Mouse (Mus musculus) liver, postnatal 0 days (tissue): ENCODE data around the gene Ost4. TPM values are rescaled to one million over a fixed set of nuclear protein-coding genes. Genes with fewer than 3 reads are reported as not detected.
A peak's percentile ranks its signal among the peaks of the same experiment; 100 is the strongest.

Experiments used
- ATAC-seq: fragments of 200-750 bp; cut with Nextera tagmentation; 2 replicates; pipeline ENCODE4 v1.8.0; 2017; ENCODE audit warnings: mild to moderate bottlenecking, moderate library complexity
- DNase-seq: peaks from one replicate; pipeline ENCODE4 v3.0.0-alpha.2; 2016
- H3K27ac ChIP-seq: fragments of 300-500 bp; sonication (generic); 2 replicates; pipeline ENCODE4 v1.5.1; 2014; ENCODE audit warnings: antibody characterized with exemption, moderate library complexity, mild to moderate bottlenecking, low read depth
- H3K27me3 ChIP-seq: fragments of 300-500 bp; sonication (generic); 2 replicates; pipeline ENCODE4 v1.6.1; 2014; ENCODE audit warnings: low read length, control low read depth, mixed read lengths; ENCODE audit not compliant: insufficient read depth
- H3K36me3 ChIP-seq: fragments of 300-500 bp; sonication (generic); replicated peaks from 2 replicates; pipeline ENCODE4 v1.6.1; 2014; ENCODE audit warnings: mild to moderate bottlenecking, control low read depth, low read length, moderate library complexity, mixed read lengths; ENCODE audit not compliant: insufficient read depth
- H3K4me1 ChIP-seq: fragments of 300-500 bp; sonication (generic); 2 replicates; pipeline ENCODE4 v1.6.1; 2014; ENCODE audit warnings: antibody characterized with exemption, mild to moderate bottlenecking, control low read depth; ENCODE audit not compliant: insufficient read depth
- H3K4me2 ChIP-seq: fragments of 300-500 bp; sonication (generic); 2 replicates; pipeline ENCODE4 v1.6.1; 2014; ENCODE audit warnings: low read depth, mild to moderate bottlenecking, low read length, moderate library complexity, mixed read lengths
- H3K4me3 ChIP-seq: fragments of 300-500 bp; sonication (generic); 2 replicates; pipeline ENCODE4 v1.5.1; 2014; ENCODE audit warnings: low read depth, low read length
- H3K9ac ChIP-seq: fragments of 300-500 bp; sonication (generic); replicated peaks from 2 replicates; pipeline ENCODE4 v1.6.1; 2014; ENCODE audit warnings: mild to moderate bottlenecking, moderate library complexity
- H3K9me3 ChIP-seq: fragments of 300-500 bp; sonication (generic); 2 replicates; pipeline ENCODE4 v1.6.1; 2016; ENCODE audit warnings: mild to moderate bottlenecking, control low read depth, low read length, mixed read lengths
- CTCF ChIP-seq: sonication (generic); IDR thresholded peaks from 2 replicates; pipeline ENCODE4 v1.5.1; 2016; ENCODE audit warnings: antibody characterized with exemption, low read depth
- EP300 ChIP-seq: IDR thresholded peaks from 2 replicates; pipeline ENCODE4 v1.6.1; 2016; ENCODE audit warnings: antibody characterized with exemption, low read depth, mild to moderate bottlenecking
- WGBS: fragments of 180-500 bp; shearing (Covaris S2); extraction: QIAGEN DNeasy Blood & Tissue Kit; methylation state at CpG from one replicate; pipeline ENCODE4 v1.1.7; 2014; ENCODE audit not compliant: insufficient replicate concordance; 5-methylcytosine and 5-hydroxymethylcytosine counted together
- polyA plus RNA-seq: library from polyadenylated mRNA; unstranded; fragments of >200 nt; fragmentation: Nextera tagmentation; extraction: Ambion mirVana; gene quantifications from 2 replicates; pipeline ENCODE4 v1.2.1, GENCODE M21; 2015

Ost4 gene
- polyA plus RNA-seq, 1 experiment from 2014 or later, result 277 TPM

- Histone ChIP-seq H3K4me1 (peaks cover 7% of the 10 kb centered on the region), H3K9me3 (no peaks in the 10 kb centered on the region), H3K4me2 (0 out of 2 replicates have a peak overlapping the region, but pooled peaks have one; percentile 7), H3K9ac (no peak overlapping the region), H3K36me3 (peaks cover 6% of the 10 kb centered on the region; the same call in 1 of the 2 replicates), H3K4me3 (no peak overlapping the region), H3K27ac (no peak overlapping the region), H3K27me3 (no peaks in the 10 kb centered on the region)
- ATAC-seq (peak; percentile 30; the same call in 1 of the 2 replicates), DNase-seq (no peak)
- 50% methylated on average over 7 of the region's 7 CpGs for WGBS
- TF ChIP-seq CTCF, result no peak
- no peak for TF ChIP-seq EP300
These were observed 20.4 kb upstream of the Ost4 start for GRCm38 (mm10) chr5:30927945-30928529.

GRCm38 (mm10) chr5:30926073-30926472 is 18.5 kb upstream of the Ost4 start:
- Histone ChIP-seq H3K27ac (no peak overlapping the region), H3K36me3 (peaks cover 6% of the 10 kb centered on the region; the same call in 1 of the 2 replicates), H3K9me3 (no peaks in the 10 kb centered on the region), H3K9ac (no peak overlapping the region), H3K4me3 (no peak overlapping the region), H3K4me2 (no peak overlapping the region), H3K4me1 (peaks cover 21% of the 10 kb centered on the region), H3K27me3 (no peaks in the 10 kb centered on the region)
- WGBS, result 71% methylated on average over 2 of the region's 2 CpGs
- ATAC-seq (no peak), DNase-seq (no peak)
- TF ChIP-seq EP300 (no peak), CTCF (no peak)

GRCm38 (mm10) chr5:30925217-30925616 is 17.6 kb upstream of the Ost4 start:
- H3K4me1 ChIP-seq, result peaks cover 29% of the 10 kb centered on the region
- WGBS, result 94% methylated on average over 5 of the region's 5 CpGs
- no peaks in the 10 kb centered on the region for H3K9me3 ChIP-seq
- TF ChIP-seq CTCF (no peak), EP300 (no peak)
- no peak overlapping the region for H3K4me3 ChIP-seq
- H3K27me3 ChIP-seq, result no peaks in the 10 kb centered on the region
- no peak overlapping the region for H3K27ac ChIP-seq
- peaks cover 4% of the 10 kb centered on the region for H3K36me3 ChIP-seq
- no peak overlapping the region for H3K4me2 ChIP-seq
- no peak for ATAC-seq
- no peak overlapping the region for H3K9ac ChIP-seq
- DNase-seq, result no peak

GRCm38 (mm10) chr5:30924614-30925013 is 17.0 kb upstream of the Ost4 start:
- no peak overlapping the region for H3K9ac ChIP-seq
- no peak for DNase-seq

GRCm38 (mm10) chr5:30923119-30923518 is 15.5 kb upstream of the Ost4 start:
- H3K36me3 ChIP-seq, result peaks cover 8% of the 10 kb centered on the region
- DNase-seq (no peak), ATAC-seq (no peak)
- WGBS, result 63% methylated on average over 6 of the region's 6 CpGs
- H3K27me3 ChIP-seq, result no peaks in the 10 kb centered on the region
- TF ChIP-seq CTCF (no peak), EP300 (no peak)
- H3K9me3 ChIP-seq, result no peaks in the 10 kb centered on the region
- no peak overlapping the region for H3K27ac ChIP-seq
- H3K4me3 ChIP-seq, result peak overlapping the region; percentile 69
- peak overlapping the region; percentile 92 for H3K4me2 ChIP-seq
- peaks cover 34% of the 10 kb centered on the region for H3K4me1 ChIP-seq
- H3K9ac ChIP-seq, result peak overlapping the region; percentile 74

More at GRCm38 (mm10) chr5:30924614-30925013, 17.0 kb upstream of the Ost4 start:
- Histone ChIP-seq H3K36me3 (peaks cover 8% of the 10 kb centered on the region), H3K27ac (no peak overlapping the region), H3K4me3 (no peak overlapping the region), H3K27me3 (no peaks in the 10 kb centered on the region), H3K4me2 (no peak overlapping the region), H3K4me1 (peaks cover 34% of the 10 kb centered on the region), H3K9me3 (no peaks in the 10 kb centered on the region)
- WGBS, result 82% methylated on average over 8 of the region's 8 CpGs
- no peak for ATAC-seq
- TF ChIP-seq EP300 (no peak), CTCF (no peak)

- TF ChIP-seq CTCF, result no peak
- no peak for TF ChIP-seq EP300
- peak overlapping the region; percentile 92 for H3K4me2 ChIP-seq
- H3K9ac ChIP-seq, result peak overlapping the region; percentile 74
- peaks cover 34% of the 10 kb centered on the region for H3K4me1 ChIP-seq
- H3K4me3 ChIP-seq, result peak overlapping the region; percentile 69
- peak overlapping the region; percentile 88; the same call in 1 of the 2 replicates for H3K27ac ChIP-seq
- H3K36me3 ChIP-seq, result peaks cover 11% of the 10 kb centered on the region
- WGBS, result 42% methylated on average over 10 of the region's 10 CpGs
- H3K9me3 ChIP-seq, result no peaks in the 10 kb centered on the region
- ATAC-seq, result no peak
- no peaks in the 10 kb centered on the region for H3K27me3 ChIP-seq
- no peak for DNase-seq
These were observed 15.0 kb upstream of the Ost4 start for GRCm38 (mm10) chr5:30922581-30923041.
